Mouse (Mus musculus) cortical plate, adult 2 months (tissue): ENCODE results near the gene Lpin2.

Source experiments
- CTCF ChIP-seq: fragments of 200-500 bp; IDR thresholded peaks from 2 replicates; pipeline ENCODE4 v1.5.1; 2011; ENCODE audit warnings: mild to moderate bottlenecking, control low read depth, low read length; ENCODE audit not compliant: insufficient read depth; ENCODE audit errors: extremely low read depth
- POLR2A ChIP-seq: fragments of 200-500 bp; IDR thresholded peaks from 2 replicates; pipeline ENCODE4 v1.6.1; 2011; ENCODE audit warnings: mild to moderate bottlenecking, low read length, control low read depth; ENCODE audit not compliant: insufficient read depth; ENCODE audit errors: extremely low read depth

DNA sequence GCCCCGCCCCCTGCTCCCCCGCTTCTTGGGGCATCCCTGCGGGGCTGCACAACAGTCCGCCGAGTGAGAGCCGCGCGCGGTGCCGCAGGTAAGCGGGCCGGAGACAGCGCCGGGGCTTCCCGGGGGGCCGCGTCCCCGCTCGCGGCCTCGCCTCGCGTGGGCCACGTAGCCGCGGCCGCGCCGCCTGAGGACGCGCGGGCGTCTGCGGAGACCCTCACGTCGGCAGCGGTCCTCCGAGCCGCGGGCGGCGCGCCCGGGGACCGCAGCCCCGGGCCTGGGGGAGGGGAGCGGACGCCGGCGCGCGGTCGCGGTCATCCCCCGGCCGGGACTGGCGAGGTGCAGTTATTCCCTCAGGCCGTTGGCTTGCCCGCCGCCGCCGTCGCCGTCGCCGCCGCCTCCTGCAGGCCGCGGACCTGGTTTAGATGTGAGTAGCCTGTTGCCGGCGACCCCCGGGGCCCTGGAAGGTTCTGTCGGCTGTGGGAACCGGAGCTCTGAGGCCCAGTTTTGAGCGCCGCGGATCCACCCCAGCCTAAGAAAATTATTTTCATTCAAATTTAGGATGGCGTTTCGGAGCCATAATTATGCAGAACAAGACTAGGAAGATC lies 1.4 kb downstream of the Lpin2 start:
- TF ChIP-seq CTCF (no peak), POLR2A (no peak)
